Mouse (Mus musculus): ENCODE measurements at regions not wholly inside any gene's neighbourhood (a gene's known extent, or its start where the extent isn't known, plus 50 kb on each side); places are given as distances from the start of the nearest gene placed in this dataset.
A peak's percentile ranks its signal among the peaks of the same experiment; 100 is the strongest.

DNA sequence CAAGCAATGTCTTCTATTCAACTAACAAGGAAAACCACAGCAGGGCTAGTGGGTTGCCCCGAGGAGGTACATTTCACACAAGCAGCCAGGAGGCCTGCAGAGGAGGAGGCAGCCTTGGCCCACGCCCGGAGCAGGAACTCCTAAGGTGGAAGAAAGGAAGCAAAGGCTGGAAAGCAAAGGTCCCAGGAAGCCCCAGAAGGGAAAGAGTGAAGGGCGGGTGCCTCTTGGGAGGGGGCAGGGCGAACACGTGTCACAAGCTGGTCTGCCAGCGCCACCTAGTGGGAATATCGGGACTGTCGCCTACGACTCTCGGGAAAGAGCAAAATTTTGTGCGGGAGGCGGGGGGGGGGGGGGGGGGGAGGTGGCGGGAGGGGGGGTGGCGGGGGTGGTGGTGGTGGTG is 508.1 kb upstream of the Tmem132c start:
- H3K36me3 ChIP-seq (replicated peaks), result no peaks in the 10 kb centered on the region
- 0 out of 2 replicates have a peak, but pooled peaks cover 3% of the 10 kb centered on the region for H3K4me1 ChIP-seq
- peak overlapping the region; percentile 78 for H3K27ac ChIP-seq (replicated peaks)
- 10% methylated on average over 7 of the region's 15 CpGs for WGBS
- peak; percentile 82 for DNase-seq (ENCODE audit: low spot score)
- peak overlapping the region; percentile 46 for H3K4me3 ChIP-seq
- no peaks in the 10 kb centered on the region for H3K9me3 ChIP-seq
- H3K27me3 ChIP-seq (replicated peaks; ENCODE audit: low read depth, poor library complexity, severe bottlenecking), result no peaks in the 10 kb centered on the region

DNA sequence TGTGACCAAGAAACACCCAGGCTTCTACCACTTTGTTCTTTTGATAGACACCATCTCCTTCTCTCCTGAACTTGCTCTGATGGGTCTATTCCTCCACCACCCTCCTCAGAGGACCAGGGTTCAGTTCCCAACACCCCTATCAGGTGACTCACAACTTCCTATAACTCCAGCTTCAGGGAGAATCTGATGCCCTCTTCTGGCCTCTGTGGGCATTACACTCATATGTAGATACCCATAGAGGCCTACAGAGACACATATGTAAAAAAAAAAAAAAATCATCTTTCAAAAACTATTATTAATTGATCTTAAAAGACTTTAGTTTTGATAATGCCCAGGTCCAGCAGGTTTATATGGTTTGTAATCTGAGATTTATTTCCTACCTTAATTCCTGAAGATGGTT is 505.9 kb upstream of the Tmem132c start:
- Histone ChIP-seq H3K36me3 (replicated peaks) (no peaks in the 10 kb centered on the region), H3K27me3 (replicated peaks; ENCODE audit: low read depth, poor library complexity, severe bottlenecking) (no peaks in the 10 kb centered on the region), H3K4me3 (no peak overlapping the region)

DNA sequence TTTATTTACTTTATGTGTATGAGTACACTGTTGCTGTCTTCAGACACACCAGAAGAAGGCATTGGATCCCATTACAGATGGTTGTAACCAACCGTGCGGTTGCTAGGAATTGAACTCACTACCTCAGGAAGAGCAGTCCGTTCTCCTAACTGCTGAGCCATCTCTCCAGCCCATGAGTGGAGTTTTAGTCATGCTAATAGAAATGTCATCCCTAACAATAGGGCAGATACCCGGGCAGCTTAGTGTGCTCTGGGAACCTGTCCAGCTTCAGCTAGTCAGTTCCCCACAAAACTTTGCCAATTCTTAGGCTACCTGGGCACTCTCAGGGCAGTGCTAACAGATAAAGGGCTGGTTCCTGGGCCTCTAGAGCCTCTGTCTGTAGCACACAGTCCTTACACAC is 503.9 kb upstream of the Tmem132c start:
- WGBS, result 80% methylated on average over 4 of the region's 4 CpGs
- H3K27ac ChIP-seq (replicated peaks), result no peak overlapping the region
- no peak overlapping the region for H3K4me3 ChIP-seq
- H3K9me3 ChIP-seq, result no peaks in the 10 kb centered on the region
- H3K36me3 ChIP-seq (replicated peaks), result no peaks in the 10 kb centered on the region
- H3K4me1 ChIP-seq, result peaks cover 12% of the 10 kb centered on the region
- no peaks in the 10 kb centered on the region for H3K27me3 ChIP-seq (replicated peaks; ENCODE audit: low read depth, poor library complexity, severe bottlenecking)
- no peak for DNase-seq (ENCODE audit: low spot score)

More for the DNA sequence above, 505.9 kb upstream of the Tmem132c start:
- H3K4me1 ChIP-seq, result peaks cover 4% of the 10 kb centered on the region; the same call in 1 of the 2 replicates
- no peak overlapping the region for H3K27ac ChIP-seq (replicated peaks)
- H3K9me3 ChIP-seq, result no peaks in the 10 kb centered on the region
- peak; percentile 7 for DNase-seq (ENCODE audit: low spot score)

DNA sequence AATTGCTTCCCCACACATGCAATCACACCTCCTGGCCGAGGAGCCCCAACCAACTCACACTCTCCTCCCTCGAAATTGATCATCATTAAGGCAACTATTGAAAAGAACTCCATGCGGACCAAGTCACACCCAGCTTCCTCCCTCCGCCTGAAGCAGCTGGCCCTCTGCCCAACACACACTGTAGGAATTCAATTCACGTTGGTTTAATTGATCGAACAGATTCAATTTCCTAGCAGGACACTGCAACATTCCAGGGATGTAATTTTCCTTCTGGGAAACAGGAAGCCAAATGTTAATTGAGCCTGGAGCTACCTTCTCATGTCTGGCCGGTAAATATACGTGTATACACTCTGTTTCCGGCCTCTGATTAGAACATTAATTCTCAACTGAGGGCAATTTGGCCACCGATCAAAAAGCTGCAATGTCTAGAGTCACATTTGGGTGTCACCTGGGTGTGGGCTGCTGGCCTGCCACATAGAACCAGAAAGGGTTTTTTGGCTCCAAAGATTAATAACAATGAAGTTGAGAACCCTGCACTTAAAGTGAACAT is 500.7 kb upstream of the Tmem132c start:
- no peak overlapping the region for H3K4me3 ChIP-seq
- H3K27ac ChIP-seq (replicated peaks), result peak overlapping the region; percentile 59; the same call in 1 of the 2 replicates
- no peaks in the 10 kb centered on the region for H3K36me3 ChIP-seq (replicated peaks)
- H3K9me3 ChIP-seq, result no peaks in the 10 kb centered on the region
- DNase-seq (ENCODE audit: low spot score), result no peak
- 57% methylated on average over 10 of the region's 10 CpGs for WGBS
- no peaks in the 10 kb centered on the region for H3K27me3 ChIP-seq (replicated peaks; ENCODE audit: low read depth, poor library complexity, severe bottlenecking)
- peaks cover 9% of the 10 kb centered on the region for H3K4me1 ChIP-seq

DNA sequence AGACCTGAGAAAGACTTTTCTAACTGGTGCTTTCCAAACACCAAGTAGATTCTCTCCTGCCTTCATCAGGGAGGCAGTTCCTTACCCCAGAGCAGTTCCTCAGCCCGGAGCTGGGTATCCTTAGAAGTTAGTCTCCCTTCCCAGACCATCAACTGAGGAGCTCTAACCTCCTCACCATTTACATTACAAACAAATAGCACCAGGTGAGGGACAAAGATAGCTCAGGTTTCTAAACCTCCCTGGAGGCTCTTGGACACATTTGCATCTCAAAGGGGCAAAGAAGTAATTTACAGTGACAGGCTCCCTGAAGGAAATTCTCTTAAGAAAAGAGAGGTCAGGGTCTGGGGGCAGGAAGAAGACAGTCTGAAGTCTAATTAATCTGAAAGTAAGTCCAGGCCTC is 486.5 kb upstream of the Tmem132c start:
- Histone ChIP-seq H3K27me3 (replicated peaks; ENCODE audit: low read depth, poor library complexity, severe bottlenecking) (no peaks in the 10 kb centered on the region), H3K36me3 (replicated peaks) (no peaks in the 10 kb centered on the region), H3K4me3 (no peak overlapping the region), H3K27ac (replicated peaks) (no peak overlapping the region), H3K9me3 (no peaks in the 10 kb centered on the region), H3K4me1 (peaks cover 13% of the 10 kb centered on the region)
- WGBS, result 23% methylated on average over 1 of the region's 1 CpGs
- DNase-seq (ENCODE audit: low spot score), result no peak

DNA sequence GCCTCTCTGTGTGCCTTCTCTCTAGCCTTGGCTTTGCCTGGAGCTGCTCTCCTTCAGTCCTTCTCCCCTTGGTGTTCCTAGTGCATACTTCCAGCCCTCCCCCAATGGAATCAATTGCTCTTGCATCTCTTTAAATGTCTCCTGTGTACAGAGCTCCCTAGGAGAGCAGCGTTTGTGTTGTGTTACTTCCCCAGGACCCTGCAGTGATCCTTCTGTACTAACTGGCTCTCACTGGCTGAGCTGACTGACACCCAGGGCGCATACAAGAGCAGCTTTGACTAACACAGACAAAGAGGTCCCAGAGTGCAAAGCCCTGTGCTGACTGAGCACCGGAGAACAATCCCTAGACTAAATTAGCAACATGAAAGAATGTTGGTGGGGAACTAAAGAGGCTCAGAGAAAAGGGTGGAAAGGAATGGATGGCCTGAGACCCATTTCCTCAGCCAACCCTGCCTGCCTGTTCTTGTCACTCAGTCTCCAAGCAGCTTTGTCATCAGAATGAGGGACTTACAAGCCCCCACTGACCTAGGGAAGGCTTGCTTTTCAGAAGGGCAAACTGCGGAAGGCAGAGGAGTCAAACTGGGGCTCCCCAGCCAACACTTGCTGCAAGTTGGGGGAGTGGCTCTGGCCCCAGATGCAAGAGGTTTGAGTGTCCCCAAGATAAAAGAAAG is 476.4 kb upstream of the Tmem132c start:
- Histone ChIP-seq H3K27me3 (replicated peaks; ENCODE audit: low read depth, poor library complexity, severe bottlenecking) (peaks cover 42% of the 10 kb centered on the region), H3K4me3 (no peak overlapping the region), H3K4me1 (peaks cover 18% of the 10 kb centered on the region; the same call in 1 of the 2 replicates), H3K27ac (replicated peaks) (no peak overlapping the region; the same call in 1 of the 2 replicates), H3K9me3 (no peaks in the 10 kb centered on the region), H3K36me3 (replicated peaks) (no peaks in the 10 kb centered on the region)
- 6% methylated on average over 4 of the region's 4 CpGs for WGBS
- peak; percentile 33 for DNase-seq (ENCODE audit: low spot score)

DNA sequence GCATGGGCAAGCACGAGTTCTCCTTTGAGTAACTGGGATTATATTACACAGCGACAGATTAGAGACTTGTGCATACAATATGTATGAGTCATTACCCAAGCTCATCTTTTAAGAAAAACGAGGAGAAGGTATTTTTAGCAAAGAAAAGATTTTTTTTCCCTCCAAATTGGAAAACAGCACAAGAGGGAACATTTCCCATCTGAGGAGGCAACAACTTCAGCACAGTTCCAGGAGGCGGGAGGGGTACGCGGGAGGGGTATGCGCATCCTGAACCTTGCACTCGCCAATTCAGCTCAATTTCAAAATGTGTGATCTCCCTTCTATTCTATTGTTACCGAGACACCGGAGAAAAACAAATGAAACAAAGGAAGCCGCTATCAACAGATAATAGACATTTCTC is 472.6 kb upstream of the Tmem132c start:
- no peak for DNase-seq (ENCODE audit: low spot score)
- Histone ChIP-seq H3K4me3 (peak overlapping the region; percentile 14), H3K27ac (replicated peaks) (no peak overlapping the region), H3K4me1 (peaks cover 18% of the 10 kb centered on the region; the same call in 1 of the 2 replicates), H3K9me3 (no peaks in the 10 kb centered on the region), H3K27me3 (replicated peaks; ENCODE audit: low read depth, poor library complexity, severe bottlenecking) (peaks cover 30% of the 10 kb centered on the region), H3K36me3 (replicated peaks) (no peaks in the 10 kb centered on the region)
- WGBS, result 21% methylated on average over 11 of the region's 11 CpGs

DNA sequence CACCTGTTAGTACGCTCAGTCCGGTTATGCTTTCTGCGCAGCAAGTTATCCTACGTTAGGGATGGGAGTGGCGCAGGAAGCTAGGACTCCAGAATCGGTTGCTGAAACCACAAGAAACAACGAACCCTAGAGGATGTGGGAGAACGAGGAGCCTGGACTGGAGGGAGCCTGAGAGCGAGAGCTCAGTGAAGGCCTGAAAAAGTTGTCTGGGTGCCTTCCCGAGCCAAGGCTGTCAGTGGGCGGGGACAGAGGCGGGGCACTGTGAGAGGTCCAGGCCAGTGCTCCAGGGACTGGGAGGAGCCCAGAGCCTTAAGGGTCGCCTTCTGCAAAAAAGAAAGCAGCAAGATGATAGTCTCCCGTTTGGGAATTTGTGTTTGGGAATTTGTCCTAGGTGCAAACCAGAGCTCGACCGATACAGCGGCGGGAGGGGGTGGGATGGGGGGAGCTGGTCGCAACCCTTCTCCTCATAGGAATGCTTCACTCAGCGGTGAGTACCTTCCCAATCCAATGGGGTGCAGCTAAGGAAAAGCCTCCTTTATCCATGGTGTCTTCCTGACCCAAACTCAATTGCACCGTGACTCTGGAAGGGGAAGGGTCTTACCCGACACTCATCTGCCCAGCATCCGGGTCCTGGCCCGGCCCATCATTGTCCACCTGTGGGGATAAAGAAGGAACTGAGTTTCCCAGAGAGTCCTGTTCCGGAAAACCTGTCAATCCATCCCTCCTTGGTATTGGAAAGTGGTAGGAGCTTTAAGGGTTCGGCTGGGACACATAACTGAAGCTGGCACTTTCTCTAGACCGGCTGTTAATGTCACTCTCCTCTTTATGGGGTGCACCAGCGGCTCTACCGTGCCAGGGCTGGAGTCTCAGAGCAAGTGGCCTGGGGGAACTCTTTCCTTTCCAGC is 453.6 kb upstream of the Tmem132c start:
- H3K36me3 ChIP-seq (replicated peaks), result no peaks in the 10 kb centered on the region
- no peak overlapping the region for H3K27ac ChIP-seq (replicated peaks)
- H3K4me3 ChIP-seq, result peak overlapping the region; percentile 56
- peaks cover 32% of the 10 kb centered on the region for H3K27me3 ChIP-seq (replicated peaks; ENCODE audit: low read depth, poor library complexity, severe bottlenecking)
- H3K4me1 ChIP-seq, result peaks cover 13% of the 10 kb centered on the region
- WGBS, result 4% methylated on average over 29 of the region's 29 CpGs
- peaks cover 2% of the 10 kb centered on the region; the same call in 1 of the 2 replicates for H3K9me3 ChIP-seq
- DNase-seq (ENCODE audit: low spot score), result peak; percentile 59

DNA sequence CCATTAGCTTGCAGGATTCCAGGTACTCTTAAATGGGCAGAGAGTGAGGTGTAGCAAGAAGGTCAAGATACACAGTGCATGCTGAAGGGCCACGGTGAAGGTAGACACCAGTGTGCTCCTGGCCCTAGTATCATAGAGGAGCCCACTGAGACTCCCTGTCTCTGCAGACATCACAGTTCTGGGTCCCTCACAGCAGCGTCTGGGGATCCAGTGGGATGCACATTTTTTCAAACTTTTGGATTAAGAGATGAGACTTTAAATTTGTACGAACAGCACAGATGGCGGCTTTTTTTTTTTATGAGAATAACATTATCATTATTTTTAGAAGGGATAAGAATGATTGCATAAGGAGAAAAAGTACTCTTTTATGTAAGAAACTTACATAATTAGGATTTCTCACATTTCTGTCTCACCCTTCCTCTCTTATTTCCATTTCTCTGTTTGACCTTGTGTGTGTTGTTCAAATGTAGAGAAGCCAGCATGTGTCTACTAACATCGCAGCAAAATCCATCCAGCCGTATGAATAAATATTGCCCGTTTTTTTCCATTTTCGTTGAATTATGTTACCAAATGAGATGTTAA is 441.8 kb upstream of the Tmem132c start:
- WGBS, result 88% methylated on average over 8 of the region's 8 CpGs

DNA sequence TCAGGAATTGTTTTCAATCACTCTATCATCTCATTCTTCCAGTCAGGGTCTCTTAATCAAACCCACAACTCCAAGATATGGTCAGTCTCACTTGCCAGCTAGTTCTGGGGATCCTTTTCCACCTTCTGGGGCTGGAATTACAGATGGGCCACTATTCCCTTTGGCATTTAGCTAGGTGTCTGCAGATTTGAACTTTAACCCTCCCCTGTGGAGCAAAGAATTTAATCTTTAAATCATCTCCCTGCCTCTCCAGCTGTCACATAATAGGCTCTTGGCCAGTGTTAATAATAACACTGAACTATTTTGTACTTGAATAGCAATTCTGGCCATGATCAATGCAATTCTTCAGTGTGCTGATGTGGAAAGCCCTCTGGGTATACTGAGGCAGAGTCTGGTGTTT is 435.0 kb upstream of the Tmem132c start:
- Histone ChIP-seq H3K27ac (replicated peaks) (no peak overlapping the region), H3K4me3 (no peak overlapping the region), H3K9me3 (peaks cover 4% of the 10 kb centered on the region; the same call in 1 of the 2 replicates), H3K36me3 (replicated peaks) (no peaks in the 10 kb centered on the region), H3K27me3 (replicated peaks; ENCODE audit: low read depth, poor library complexity, severe bottlenecking) (no peaks in the 10 kb centered on the region), H3K4me1 (no peaks in the 10 kb centered on the region)
- no peak for DNase-seq (ENCODE audit: low spot score)

More for the DNA sequence above, 441.8 kb upstream of the Tmem132c start:
- Histone ChIP-seq H3K4me3 (no peak overlapping the region), H3K27me3 (replicated peaks; ENCODE audit: low read depth, poor library complexity, severe bottlenecking) (no peaks in the 10 kb centered on the region), H3K4me1 (no peaks in the 10 kb centered on the region), H3K36me3 (replicated peaks) (no peaks in the 10 kb centered on the region), H3K9me3 (no peaks in the 10 kb centered on the region), H3K27ac (replicated peaks) (no peak overlapping the region)
- DNase-seq (ENCODE audit: low spot score), result no peak

DNA sequence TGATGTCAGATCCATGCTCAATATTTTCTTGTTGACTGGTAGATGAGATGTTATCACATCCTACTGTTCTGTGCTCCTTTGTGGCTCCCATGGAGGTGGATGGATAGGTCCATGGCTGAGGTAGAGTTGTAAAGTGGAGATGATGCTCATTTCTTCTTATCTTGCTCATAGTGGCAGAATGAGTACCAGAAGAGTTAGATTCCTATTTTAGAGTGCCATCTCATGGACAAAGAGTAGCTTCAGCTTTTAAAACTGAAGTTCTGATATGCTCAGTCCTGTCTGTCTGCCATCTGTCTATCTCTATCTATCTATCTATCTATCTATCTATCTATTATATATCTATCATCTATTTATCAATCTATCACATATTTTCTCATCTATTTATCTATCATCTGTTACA is 425.5 kb upstream of the Tmem132c start:
- no peak for DNase-seq (ENCODE audit: low spot score)
- Histone ChIP-seq H3K4me1 (no peaks in the 10 kb centered on the region), H3K4me3 (no peak overlapping the region), H3K27ac (replicated peaks) (no peak overlapping the region), H3K27me3 (replicated peaks; ENCODE audit: low read depth, poor library complexity, severe bottlenecking) (no peaks in the 10 kb centered on the region), H3K9me3 (peaks cover 10% of the 10 kb centered on the region; the same call in 1 of the 2 replicates), H3K36me3 (replicated peaks) (no peaks in the 10 kb centered on the region)

DNA sequence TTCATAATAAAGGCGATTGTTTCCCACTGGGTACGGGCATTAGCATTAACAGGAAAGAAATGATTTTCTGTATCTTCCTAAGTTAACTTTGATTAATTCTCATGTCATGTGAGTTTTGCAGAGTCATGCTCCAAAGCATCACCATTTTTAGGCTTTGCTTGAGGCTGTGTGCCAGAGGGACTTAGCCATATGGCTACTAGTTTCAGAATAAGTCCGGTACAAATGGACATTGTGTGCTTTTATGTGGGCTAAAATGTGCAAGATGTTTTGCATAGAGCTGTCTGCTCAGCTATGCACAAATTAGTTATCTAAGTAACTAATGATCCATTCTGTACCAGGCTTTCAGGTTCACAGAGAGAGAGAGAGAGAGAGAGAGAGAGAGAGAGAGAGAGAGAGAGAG is 406.2 kb upstream of the Tmem132c start:
- no peaks in the 10 kb centered on the region for H3K27me3 ChIP-seq (replicated peaks; ENCODE audit: low read depth, poor library complexity, severe bottlenecking)
- no peaks in the 10 kb centered on the region for H3K36me3 ChIP-seq (replicated peaks)
- H3K27ac ChIP-seq (replicated peaks), result no peak overlapping the region
- H3K9me3 ChIP-seq, result no peaks in the 10 kb centered on the region
- H3K4me3 ChIP-seq, result no peak overlapping the region
- 91% methylated on average over 3 of the region's 3 CpGs for WGBS
- DNase-seq (ENCODE audit: low spot score), result no peak
- no peaks in the 10 kb centered on the region for H3K4me1 ChIP-seq

Measured in embryonic facial prominence, embryonic 10.5 days (tissue).